Mouse (Mus musculus): ENCODE data around the gene Tex11.
A peak's percentile ranks its signal among the peaks of the same experiment; 100 is the strongest.
"Not testable (repeated sequence)": the region's sequence is repeated elsewhere in the genome, so short reads cannot be mapped to it uniquely, and the experiment has no call there.

Tex11 gene

GRCm38 (mm10) chrX:101059541-101059940 is at the start of gene Tex11:
Gene Tex11, minus strand, starts transcription at chrX:101059667.
- no peak for DNase-seq (ENCODE audit: low spot score in 2 of 2)

DNA sequence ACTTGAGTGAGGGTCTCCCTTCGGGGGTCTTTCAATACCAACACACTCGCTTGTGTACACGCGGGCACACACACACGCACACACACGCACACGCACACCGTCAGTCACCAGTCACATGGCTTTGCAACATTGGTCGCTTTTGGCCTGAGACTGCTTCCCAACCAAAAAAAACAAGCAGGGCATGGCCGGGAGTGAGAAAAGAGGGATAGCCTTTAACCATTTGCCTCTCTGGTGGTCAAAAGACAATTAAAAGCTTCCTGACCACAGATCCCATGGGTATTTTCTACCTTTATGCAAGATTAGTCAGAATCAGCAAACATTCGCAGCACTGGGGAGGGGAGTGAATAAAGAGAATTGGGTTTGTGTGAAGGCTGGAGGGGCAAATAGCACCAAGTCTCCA is 26.5 kb upstream of the Tex11 start, which contains the start of gene Slc7a3:
Gene Slc7a3 (minus strand): TSS at position 101 of the 400 bp plus-strand sequence.
- DNase-seq (ENCODE audit: low spot score in 2 of 2), result no peak

DNA sequence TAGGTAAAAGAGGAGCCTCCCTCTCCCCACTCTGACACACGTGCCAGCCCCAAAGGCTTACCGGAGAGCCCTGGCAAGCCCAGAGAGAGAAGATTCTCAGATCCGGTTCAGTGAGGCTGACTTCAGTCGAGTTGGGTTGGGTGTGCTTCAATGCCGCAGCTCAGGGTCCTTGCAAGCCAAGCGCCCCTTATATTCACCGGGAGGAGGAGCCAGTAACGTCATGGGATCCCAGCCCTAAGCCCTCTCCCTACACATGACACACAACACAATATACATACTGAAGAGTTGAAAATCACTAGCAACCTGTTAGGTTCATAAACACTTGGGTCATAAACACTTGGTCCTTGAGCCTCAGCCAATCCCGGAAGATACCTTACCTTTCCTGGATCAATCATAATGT is 25.7 kb upstream of the Tex11 start:
- DNase-seq (ENCODE audit: low spot score in 2 of 2), result not testable (repeated sequence)

DNA sequence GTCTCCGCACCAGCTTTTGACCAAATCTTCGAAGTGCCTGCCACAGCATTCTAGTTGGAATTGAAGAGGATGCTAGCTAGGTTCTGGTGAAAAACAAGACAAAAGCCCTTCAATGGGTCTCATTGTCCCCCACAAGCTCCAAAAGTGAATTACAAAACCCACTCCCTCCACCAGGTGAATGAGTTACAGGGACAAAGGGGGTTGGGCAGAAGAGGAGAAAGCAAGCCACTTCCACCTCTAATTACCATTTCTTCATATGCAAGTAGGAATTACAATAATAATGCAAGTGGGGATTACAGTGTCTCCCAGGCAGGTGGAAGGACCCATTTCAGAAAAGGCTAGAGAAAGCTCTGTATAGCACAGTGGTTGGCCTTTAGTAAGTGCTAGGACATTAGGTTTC is 24.7 kb upstream of the Tex11 start:
- DNase-seq (ENCODE audit: low spot score in 2 of 2), result no peak

DNA sequence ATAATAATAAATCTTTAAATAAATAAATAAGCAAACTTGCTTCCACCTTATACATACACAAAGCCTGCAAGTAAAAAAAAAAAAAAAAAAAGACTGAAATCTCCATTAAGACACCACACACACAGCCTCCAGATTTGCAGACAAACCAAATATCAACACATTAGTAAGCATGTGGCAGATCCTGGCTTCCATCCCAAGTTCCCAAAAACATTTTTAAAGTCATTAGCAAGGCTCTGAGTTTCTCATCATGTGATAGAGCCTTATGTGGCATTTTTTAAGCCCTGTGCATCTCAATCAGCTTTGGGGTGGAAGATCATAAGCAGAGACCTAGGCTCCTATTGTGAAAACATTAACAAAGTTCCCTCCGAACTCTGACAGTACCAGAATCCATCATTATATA is 5.8 kb upstream of the Tex11 start:
- no peak for DNase-seq (ENCODE audit: low spot score in 2 of 2)

DNA sequence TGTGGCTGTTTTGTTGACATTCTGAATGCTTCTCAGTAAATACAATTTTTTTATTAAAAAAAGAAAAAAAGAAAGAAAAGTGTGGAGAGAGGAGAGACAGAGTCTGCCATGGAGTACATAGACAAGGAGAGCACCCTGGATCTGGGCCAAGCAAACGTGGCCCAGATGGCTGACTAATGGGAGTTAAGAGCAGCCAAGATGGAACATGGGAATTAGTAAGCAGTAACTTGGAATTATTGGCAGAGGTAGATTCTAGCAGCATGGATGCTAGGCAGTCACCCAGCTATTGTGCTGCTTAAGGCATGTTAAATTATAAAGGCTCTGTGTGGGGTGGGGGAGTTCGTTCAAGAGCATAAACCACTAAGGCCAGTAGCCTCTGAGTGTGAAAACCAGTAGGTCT is 4.0 kb upstream of the Tex11 start:
- no peak for DNase-seq (ENCODE audit: low spot score in 2 of 2)

DNA sequence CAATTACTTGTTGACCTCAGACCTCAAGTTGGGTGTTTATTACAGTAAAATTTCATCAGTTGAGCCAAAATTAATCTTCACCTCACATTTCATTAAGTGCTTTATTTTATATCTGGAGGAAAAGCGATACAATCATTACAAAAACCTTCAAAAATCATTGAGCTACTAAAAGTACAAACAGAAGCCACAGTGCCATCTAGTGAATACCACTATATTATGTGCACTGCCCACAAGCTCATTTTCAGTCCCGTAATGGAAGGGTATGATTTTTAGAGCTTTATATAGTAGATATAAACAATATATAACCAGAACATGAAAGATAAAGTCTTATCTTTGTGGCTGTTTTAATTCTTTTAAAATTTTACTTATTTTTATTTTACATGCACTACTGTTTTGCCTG is 115.8 kb downstream of the Tex11 start:
- DNase-seq (ENCODE audit: low spot score in 2 of 2), result no peak

- DNase-seq (ENCODE audit: low spot score in 2 of 2), result no peak
These were observed 220.3 kb downstream of the Tex11 start for GRCm38 (mm10) chrX:100839211-100839610.

DNA sequence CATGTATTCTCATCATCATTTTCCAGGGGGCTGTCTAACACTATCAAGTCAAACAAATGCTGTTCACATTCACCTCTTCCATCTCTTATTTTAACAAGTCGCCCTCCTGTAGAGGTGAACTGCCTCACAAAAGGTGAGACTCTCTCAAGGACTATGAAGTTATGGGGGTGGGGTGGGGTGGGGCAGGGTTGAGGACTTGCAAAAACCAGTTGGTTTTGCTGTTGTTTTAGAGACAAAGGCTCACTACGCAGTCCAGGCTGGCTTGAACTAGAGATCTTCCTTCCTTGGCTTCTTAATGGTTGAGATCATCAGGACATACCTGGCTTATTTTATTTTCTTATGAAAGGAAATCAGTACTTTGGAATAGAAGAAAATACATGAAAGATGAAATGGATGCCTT is 226.7 kb downstream of the Tex11 start:
- DNase-seq (ENCODE audit: low spot score in 2 of 2), result no peak

DNA sequence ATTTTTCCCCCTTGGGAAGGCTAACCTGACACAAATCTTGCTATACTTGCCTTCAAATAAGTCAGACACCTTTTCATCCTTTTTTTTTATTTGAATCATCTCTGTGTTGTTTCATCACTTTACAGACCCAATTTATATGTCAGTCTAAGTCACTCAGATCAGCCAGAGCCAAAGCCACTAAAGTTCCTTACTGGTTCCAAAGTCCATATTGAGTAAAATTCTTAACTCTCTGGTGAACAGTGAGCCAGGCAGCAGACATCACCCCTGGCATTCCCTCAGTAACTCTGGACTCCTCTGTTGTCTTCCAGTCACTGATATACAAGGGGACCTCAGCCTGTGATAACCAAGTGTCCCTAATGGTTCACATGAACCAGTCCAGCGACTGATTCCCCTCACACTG is 233.9 kb downstream of the Tex11 start:
- no peak for DNase-seq (ENCODE audit: low spot score in 2 of 2)

DNA sequence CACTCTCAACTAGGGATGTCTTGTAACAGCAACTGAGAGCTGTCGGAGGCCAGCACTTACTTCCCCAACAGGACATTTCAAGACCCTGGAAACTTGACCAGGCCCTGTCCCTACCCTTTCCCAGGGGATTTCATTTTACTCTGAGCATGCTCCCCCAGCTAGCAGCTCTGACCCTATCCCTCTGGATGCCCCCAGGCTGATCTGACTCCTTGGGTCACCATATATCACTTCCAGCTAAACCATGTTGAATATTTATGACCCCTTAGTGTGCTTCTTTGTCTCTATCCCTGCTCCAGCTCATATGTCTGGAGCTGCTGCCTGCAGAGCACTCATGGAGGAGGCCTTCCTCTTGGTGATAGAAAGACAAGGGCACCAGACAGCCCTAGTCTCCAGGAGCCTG is 238.3 kb downstream of the Tex11 start:
- no peak for DNase-seq (ENCODE audit: low spot score in 2 of 2)

- DNase-seq (ENCODE audit: low spot score in 2 of 2), result no peak
These were observed 240.8 kb downstream of the Tex11 start for GRCm38 (mm10) chrX:100818681-100819080.

- DNase-seq (ENCODE audit: low spot score in 2 of 2), result no peak
These were observed 243.7 kb downstream of the Tex11 start for GRCm38 (mm10) chrX:100815766-100816165.

GRCm38 (mm10) chrX:100814139-100814538 is 245.3 kb downstream of the Tex11 start:
- no peak for DNase-seq (ENCODE audit: low spot score in 2 of 2)

DNA sequence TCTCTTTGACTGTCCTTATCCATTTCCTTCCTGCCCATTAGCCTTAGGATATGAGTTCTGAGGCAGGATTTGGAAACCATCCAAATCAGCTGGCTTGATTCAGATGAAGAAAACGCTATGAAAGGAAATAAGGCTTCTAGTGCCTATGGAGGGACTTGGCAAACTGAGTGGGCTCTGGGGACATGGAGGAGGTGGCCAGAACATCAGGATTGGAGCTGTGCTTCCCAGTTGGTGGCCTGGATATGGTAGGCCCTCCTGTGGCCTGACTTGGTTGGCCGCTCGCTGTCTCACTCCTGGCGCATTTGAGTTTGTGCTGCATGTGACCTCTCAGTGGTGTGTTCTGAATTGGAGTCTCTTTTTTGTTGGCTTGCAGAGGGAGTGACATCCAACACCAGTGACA is 248.3 kb downstream of the Tex11 start:
- DNase-seq (ENCODE audit: low spot score in 2 of 2), result no peak

GRCm38 (mm10) chrX:100802034-100802433 is 257.4 kb downstream of the Tex11 start:
- peak; percentile 12 to 51 for DNase-seq (ENCODE audit: low spot score in 2 of 2)

GRCm38 (mm10) chrX:100800643-100801042 is 258.8 kb downstream of the Tex11 start:
- no peak for DNase-seq (ENCODE audit: low spot score in 2 of 2)

- DNase-seq (ENCODE audit: low spot score in 2 of 2), result no peak
These were observed 261.5 kb downstream of the Tex11 start for GRCm38 (mm10) chrX:100797851-100798527.

GRCm38 (mm10) chrX:100797370-100797769 is 262.1 kb downstream of the Tex11 start:
- no peak for DNase-seq (ENCODE audit: low spot score in 2 of 2)

- no peak for DNase-seq (ENCODE audit: low spot score in 2 of 2)
These were observed 262.8 kb downstream of the Tex11 start for GRCm38 (mm10) chrX:100796741-100797090.

GRCm38 (mm10) chrX:100796041-100796740 is 263.3 kb downstream of the Tex11 start:
- DNase-seq (ENCODE audit: low spot score in 2 of 2), result no peak

GRCm38 (mm10) chrX:100789322-100789721 is 270.1 kb downstream of the Tex11 start:
- DNase-seq (ENCODE audit: low spot score in 2 of 2), result no peak
